8 mouse cellular contexts compared by ENCODE assay signal in genomic region chr1:106076641-106077040, GRCm38 (mm10).
"Had no signal": no experiment of that assay in that cellular context is flagged by ENCODE, and none has a peak within 500 bp of the region (broad histone marks: within the 10 kb centered on the region; RNA-seq: fewer than 3 reads in every experiment).

No protein-coding gene starts in this region.

- H3K36me3 ChIP-seq: limb, embryonic 12.5 days; liver, embryonic 13.5 days had no signal

- H3K4me3 ChIP-seq: limb, embryonic 12.5 days; liver, embryonic 13.5 days had no signal

- H3K9ac ChIP-seq: limb, embryonic 12.5 days; liver, embryonic 13.5 days; liver, postnatal 0 days had no signal

- H3K9me3 ChIP-seq: limb, embryonic 12.5 days; liver, embryonic 13.5 days had no signal

- ATAC-seq: liver, postnatal 0 days had no signal

- DNase-seq: layer of hippocampus, adult 9-11 months; layer of hippocampus, postnatal 36 days; liver; liver, embryonic 13.5 days; right cerebral cortex, postnatal 25 days; thymus, postnatal 4 days had no signal

- H3K4me1 ChIP-seq: liver, embryonic 13.5 days had no signal

- H3K27ac ChIP-seq: limb, embryonic 12.5 days; liver, embryonic 13.5 days had no signal

- H3K4me2 ChIP-seq: limb, embryonic 12.5 days; liver, embryonic 13.5 days had no signal
